Mouse (Mus musculus) hindbrain, postnatal 0 days (tissue): ENCODE data around the gene Ryr1. TPM values are rescaled to one million over a fixed set of nuclear protein-coding genes. Genes with fewer than 3 reads are reported as not detected.

Experiments
- ATAC-seq: fragments of 200-750 bp; cut with Nextera tagmentation; 2 replicates; pipeline ENCODE4 v1.8.0; 2017; ENCODE audit warnings: mild to moderate bottlenecking, moderate TSS enrichment, moderate library complexity
- DNase-seq: peaks from one replicate; pipeline ENCODE4 v3.0.0-alpha.2; 2015; ENCODE audit warnings: low spot score
- H3K27ac ChIP-seq: fragments of 300-500 bp; sonication (generic); 2 replicates; pipeline ENCODE4 v1.5.1; 2014; ENCODE audit warnings: mild to moderate bottlenecking
- H3K27me3 ChIP-seq: fragments of 300-500 bp; sonication (generic); 2 replicates; pipeline ENCODE4 v1.6.1; 2014; ENCODE audit warnings: low read length, mixed read lengths; ENCODE audit not compliant: insufficient read depth
- H3K36me3 ChIP-seq: fragments of 300-500 bp; sonication (generic); 2 replicates; pipeline ENCODE4 v1.6.1; 2014; ENCODE audit warnings: low read length, mixed read lengths; ENCODE audit not compliant: insufficient read depth
- H3K4me1 ChIP-seq: fragments of 300-500 bp; sonication (generic); 2 replicates; pipeline ENCODE4 v1.6.1; 2014; ENCODE audit warnings: antibody characterized with exemption, low read length, mixed read lengths; ENCODE audit not compliant: insufficient read depth
- H3K4me2 ChIP-seq: fragments of 300-500 bp; sonication (generic); 2 replicates; pipeline ENCODE4 v1.6.1; 2014; ENCODE audit warnings: low read depth, mild to moderate bottlenecking, low read length, moderate library complexity, mixed read lengths
- H3K4me3 ChIP-seq: fragments of 300-500 bp; sonication (generic); 2 replicates; pipeline ENCODE4 v1.5.1; 2014; ENCODE audit warnings: low read length
- H3K9ac ChIP-seq: fragments of 300-500 bp; sonication (generic); replicated peaks from 2 replicates; pipeline ENCODE4 v1.6.1; 2014; ENCODE audit warnings: mild to moderate bottlenecking, low read length, moderate library complexity, mixed read lengths
- H3K9me3 ChIP-seq: fragments of 300-500 bp; sonication (generic); 2 replicates; pipeline ENCODE4 v1.6.1; 2016; ENCODE audit warnings: low read length, mixed read lengths
- CTCF ChIP-seq: IDR thresholded peaks from 2 replicates; pipeline ENCODE4 v1.5.1; 2016; ENCODE audit warnings: antibody characterized with exemption, control low read depth, low read depth
- WGBS: fragments of 180-500 bp; shearing (Covaris S2); extraction: QIAGEN DNeasy Blood & Tissue Kit; methylation state at CpG from one replicate; pipeline ENCODE4 v1.1.7; 2014; 5-methylcytosine and 5-hydroxymethylcytosine counted together
- microRNA counts: library from miRNA; unstranded; fragments of <30 nt; microRNA quantifications from one replicate; lab custom pipeline; 2015
- microRNA-seq, 2 experiments: library from miRNA; unstranded; fragments of <30 nt; microRNA quantifications; one replicate each; pipeline ENCODE4; 2016
- polyA plus RNA-seq: library from polyadenylated mRNA; unstranded; fragments of >200 nt; fragmentation: Nextera tagmentation; extraction: Ambion mirVana; gene quantifications from 2 replicates; pipeline ENCODE4 v1.2.1, GENCODE M21; 2015
- total RNA-seq: library from RNA; depleted of rRNA; stranded (reverse); fragments of >200 nt; gene quantifications from 2 replicates; pipeline ENCODE4 v1.2.3, GENCODE M21; 2014; rRNA removed

Ryr1 gene
- total and polyA plus RNA-seq, 2 experiments from 2014 or later = 5.0 to 12.5 TPM

GRCm38 (mm10) chr7:28955295-28955897, 169.6 kb downstream of the Ryr1 start:
- DNase-seq (peak; percentile 52), ATAC-seq (0 out of 2 replicates have a peak, but pooled peaks have one; percentile 63)
- TF ChIP-seq CTCF = no peak
- H3K4me1 ChIP-seq = peaks cover 26% of the 10 kb centered on the region
- no peaks in the 10 kb centered on the region for H3K27me3 ChIP-seq
- no peak overlapping the region for H3K9ac ChIP-seq
- no peaks in the 10 kb centered on the region for H3K9me3 ChIP-seq
- peak overlapping the region; percentile 26; the same call in 1 of the 2 replicates for H3K27ac ChIP-seq
- no peaks in the 10 kb centered on the region for H3K36me3 ChIP-seq
- 27% methylated on average over 5 of the region's 5 CpGs for WGBS
- no peak overlapping the region for H3K4me2 ChIP-seq
- H3K4me3 ChIP-seq = no peak overlapping the region

- Histone ChIP-seq H3K27me3 (no peaks in the 10 kb centered on the region), H3K4me2 (no peak overlapping the region), H3K27ac (peak overlapping the region; percentile 26; the same call in 1 of the 2 replicates), H3K4me3 (no peak overlapping the region), H3K9me3 (no peaks in the 10 kb centered on the region), H3K9ac (no peak overlapping the region), H3K4me1 (peaks cover 20% of the 10 kb centered on the region; the same call in 1 of the 2 replicates), H3K36me3 (no peaks in the 10 kb centered on the region)
- no peak for ATAC-seq
- DNase-seq = no peak
- TF ChIP-seq CTCF = no peak
- WGBS = 63% methylated on average over 4 of the region's 4 CpGs
Measured at GRCm38 (mm10) chr7:28954773-28955172, 170.2 kb downstream of the Ryr1 start.

- H3K27ac ChIP-seq = no peak overlapping the region
- ATAC-seq = no peak
- H3K36me3 ChIP-seq = no peaks in the 10 kb centered on the region
- TF ChIP-seq CTCF = no peak
- H3K9me3 ChIP-seq = no peaks in the 10 kb centered on the region
- no peak overlapping the region for H3K4me3 ChIP-seq
- 23% methylated on average over 2 of the region's 2 CpGs for WGBS
- no peak overlapping the region for H3K9ac ChIP-seq
- no peaks in the 10 kb centered on the region for H3K27me3 ChIP-seq
- DNase-seq = no peak
- H3K4me1 ChIP-seq = peaks cover 15% of the 10 kb centered on the region; the same call in 1 of the 2 replicates
- no peak overlapping the region for H3K4me2 ChIP-seq
Measured at GRCm38 (mm10) chr7:28953476-28954376, 171.3 kb downstream of the Ryr1 start.

MicroRNAs encoded within 50 kb of the gene (microRNA counts, 519-probe panel; counts per million panel counts)
- microRNA mmu-miR-1963 (lab: Ali Mortazavi, UCI) = not detected

Small RNA genes lying within 50 kb of the gene (microRNA-seq; reads per million reads assigned to microRNA genes)
- gene Gm44408 = 0 reads per million in 2 experiments
- 0 reads per million in 2 experiments for gene Mir1963

Other genes starting within 250 kb of the Ryr1 start
- 0.07 TPM in 1 of 2 replicates, not detected in the other for gene Capn12, start 243.8 kb downstream of the Ryr1 start, total RNA-seq
- 0.53 and 0.62 TPM in 2 replicates for gene Capn12, start 243.8 kb downstream of the Ryr1 start, polyA plus RNA-seq
- gene Actn4, start 162.8 kb downstream of the Ryr1 start, total RNA-seq = 81.3 and 85.7 TPM in 2 replicates
- gene Actn4, start 162.8 kb downstream of the Ryr1 start, polyA plus RNA-seq = 114 and 115 TPM in 2 replicates
- 347 and 472 TPM in 2 replicates for gene Eif3k, start 143.3 kb downstream of the Ryr1 start, total RNA-seq
- gene Eif3k, start 143.3 kb downstream of the Ryr1 start, polyA plus RNA-seq = 309 TPM in 2 replicates
- 4.1 and 5.8 TPM in 2 replicates for gene Map4k1, start 143.1 kb downstream of the Ryr1 start, total RNA-seq
- 12.5 and 15.0 TPM in 2 replicates for gene Map4k1, start 143.1 kb downstream of the Ryr1 start, polyA plus RNA-seq
- gene Rasgrp4, start 9.7 kb upstream of the Ryr1 start, total RNA-seq = 2.9 and 3.3 TPM in 2 replicates
- gene Rasgrp4, start 9.7 kb upstream of the Ryr1 start, polyA plus RNA-seq = 0.84 and 1.3 TPM in 2 replicates
- gene Fam98c, start 31.1 kb upstream of the Ryr1 start, total RNA-seq = 48.7 and 67.4 TPM in 2 replicates
- gene Fam98c, start 31.1 kb upstream of the Ryr1 start, polyA plus RNA-seq = 51.8 and 54.3 TPM in 2 replicates
- gene Ggn, start 45.0 kb upstream of the Ryr1 start, total RNA-seq = 0.73 and 0.75 TPM in 2 replicates
- gene Ggn, start 45.0 kb upstream of the Ryr1 start, polyA plus RNA-seq = 0.41 and 0.74 TPM in 2 replicates
- 27.4 and 30.8 TPM in 2 replicates for gene Spred3, start 45.2 kb upstream of the Ryr1 start, total RNA-seq
- 11.1 and 11.2 TPM in 2 replicates for gene Spred3, start 45.2 kb upstream of the Ryr1 start, polyA plus RNA-seq
- 320 and 323 TPM in 2 replicates for gene Psmd8, start 55.5 kb upstream of the Ryr1 start, total RNA-seq
- 285 and 286 TPM in 2 replicates for gene Psmd8, start 55.5 kb upstream of the Ryr1 start, polyA plus RNA-seq
- gene Catsperg1, start 88.9 kb upstream of the Ryr1 start, total RNA-seq = 1.8 and 2.4 TPM in 2 replicates
- gene Catsperg1, start 88.9 kb upstream of the Ryr1 start, polyA plus RNA-seq = 0.95 and 1.9 TPM in 2 replicates
- 5.2 and 6.1 TPM in 2 replicates for gene Kcnk6, start 107.3 kb upstream of the Ryr1 start, total RNA-seq
- 0.92 and 1.5 TPM in 2 replicates for gene Kcnk6, start 107.3 kb upstream of the Ryr1 start, polyA plus RNA-seq
- gene Yif1b, start 113.2 kb upstream of the Ryr1 start, total RNA-seq = 125 and 131 TPM in 2 replicates
- gene Yif1b, start 113.2 kb upstream of the Ryr1 start, polyA plus RNA-seq = 122 and 130 TPM in 2 replicates
- gene 2200002D01Rik, start 123.3 kb upstream of the Ryr1 start, total RNA-seq = not detected in 2 replicates
- gene 2200002D01Rik, start 123.3 kb upstream of the Ryr1 start, polyA plus RNA-seq = 0.91 and 1.4 TPM in 2 replicates
- 33.4 and 38.6 TPM in 2 replicates for gene Spint2, start 156.7 kb upstream of the Ryr1 start, total RNA-seq
- 123 and 133 TPM in 2 replicates for gene Spint2, start 156.7 kb upstream of the Ryr1 start, polyA plus RNA-seq
- 3.4 and 8.4 TPM in 2 replicates for gene Ppp1r14a, start 164.1 kb upstream of the Ryr1 start, total RNA-seq
- gene Ppp1r14a, start 164.1 kb upstream of the Ryr1 start, polyA plus RNA-seq = 3.2 and 3.4 TPM in 2 replicates
- 131 and 158 TPM in 2 replicates for gene Dpf1, start 178.8 kb upstream of the Ryr1 start, total RNA-seq
- 105 and 111 TPM in 2 replicates for gene Dpf1, start 178.8 kb upstream of the Ryr1 start, polyA plus RNA-seq